Mouse (Mus musculus) urinary bladder, postnatal 4 days (tissue): ENCODE measurements around the gene Tmod1.

Experiments
- DNase-seq, 2 experiments: peaks; one replicate each; pipeline ENCODE4 v3.0.0; 2021 to 2022; ENCODE audit warnings: low spot score in 2 of 2

Gene Tmod1

DNA sequence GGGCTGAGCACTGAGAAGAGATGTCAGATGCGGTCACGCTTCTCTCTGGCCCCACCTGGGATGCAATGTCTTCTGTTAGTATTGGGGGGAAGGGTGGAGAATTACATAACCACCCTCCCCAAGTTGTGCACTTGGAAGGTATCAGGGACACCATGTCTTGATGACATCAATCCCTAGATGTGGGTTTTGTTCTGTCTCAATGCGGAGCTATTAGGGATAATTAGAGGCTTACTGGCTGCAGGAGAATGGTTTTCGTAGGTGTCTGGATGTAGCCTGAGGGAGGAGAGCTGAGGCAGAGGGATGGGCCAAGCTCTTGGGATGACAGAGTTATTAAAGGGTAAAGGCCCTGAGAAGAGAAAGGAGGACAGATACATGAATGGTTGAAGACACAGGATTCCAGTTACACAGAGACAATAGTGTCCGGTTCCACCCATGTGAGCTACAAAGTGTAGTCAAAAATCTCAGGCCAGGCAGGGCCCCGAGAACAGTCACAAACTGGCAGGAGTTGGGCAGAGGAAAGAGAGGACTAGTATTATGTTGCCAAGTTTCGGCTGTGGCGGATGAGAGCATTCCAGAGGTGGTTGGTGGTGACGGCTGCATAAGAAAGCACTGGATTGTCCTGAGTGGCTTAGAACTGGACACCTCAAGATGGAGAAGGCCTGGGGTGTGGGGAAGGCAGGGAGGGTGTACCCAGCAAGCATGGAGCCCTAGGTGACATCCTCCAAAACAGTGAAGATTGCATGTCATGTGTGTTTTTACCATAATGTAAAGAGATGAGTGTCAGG, 14.8 kb downstream of the Tmod1 start:
- no peak for DNase-seq

GRCm38 (mm10) chr4:46056163-46056562, 17.4 kb downstream of the Tmod1 start:
- DNase-seq, result no peak

DNA sequence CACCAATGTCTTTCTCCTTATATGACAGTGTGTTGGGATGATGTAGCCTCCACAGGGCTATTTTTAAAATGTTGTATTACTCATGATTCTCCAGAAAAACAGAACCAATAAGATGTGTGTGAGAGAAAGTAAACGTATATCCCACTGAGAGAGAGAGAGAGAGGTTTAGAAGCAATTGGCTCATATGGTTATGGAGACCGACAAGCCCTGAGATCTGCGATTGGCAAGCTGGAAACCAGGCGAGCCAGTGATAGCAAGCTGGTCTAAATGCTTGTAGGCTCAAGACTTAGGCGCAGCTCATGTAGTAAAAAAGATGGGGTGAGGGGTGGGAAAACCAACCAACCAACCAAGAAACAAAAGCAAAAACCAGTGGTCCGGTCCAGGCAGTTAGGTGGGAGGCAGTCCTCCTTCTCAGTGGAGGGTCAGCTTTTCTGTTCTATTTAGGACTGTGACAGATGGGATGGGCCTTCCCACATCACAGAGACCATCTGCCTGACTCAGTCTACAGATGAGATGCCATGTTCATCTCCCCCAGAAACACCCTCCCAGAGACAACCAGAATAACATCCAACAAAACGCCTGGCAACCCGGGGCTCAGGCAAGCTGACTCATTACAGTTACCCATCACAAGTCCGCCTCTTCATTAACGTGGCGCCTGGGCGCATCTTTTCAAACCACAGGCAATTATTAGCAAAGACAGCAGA, 22.7 kb downstream of the Tmod1 start:
- no peak for DNase-seq

GRCm38 (mm10) chr4:46063841-46064240, 25.1 kb downstream of the Tmod1 start:
- no peak for DNase-seq

DNA sequence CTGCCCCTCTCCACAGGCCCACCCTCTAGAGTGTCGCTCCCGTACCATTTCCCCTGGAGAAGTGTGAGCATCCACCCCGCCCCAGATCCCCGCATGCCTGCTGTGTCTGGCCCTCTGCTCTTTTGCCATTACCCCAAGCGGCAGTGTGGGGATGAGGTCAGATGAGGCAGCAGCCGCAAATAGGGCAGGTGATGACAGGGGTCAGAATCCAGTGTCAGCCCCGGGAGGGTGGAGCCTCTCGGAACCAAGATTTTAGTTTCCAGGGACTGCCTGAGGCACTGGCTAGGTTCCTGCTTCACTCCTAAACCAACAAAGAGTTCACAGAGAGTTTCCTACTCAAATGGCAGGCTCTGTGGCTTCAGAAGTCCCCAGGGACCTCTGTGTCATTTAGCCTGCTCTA, 25.5 kb downstream of the Tmod1 start:
- DNase-seq, result no peak

DNA sequence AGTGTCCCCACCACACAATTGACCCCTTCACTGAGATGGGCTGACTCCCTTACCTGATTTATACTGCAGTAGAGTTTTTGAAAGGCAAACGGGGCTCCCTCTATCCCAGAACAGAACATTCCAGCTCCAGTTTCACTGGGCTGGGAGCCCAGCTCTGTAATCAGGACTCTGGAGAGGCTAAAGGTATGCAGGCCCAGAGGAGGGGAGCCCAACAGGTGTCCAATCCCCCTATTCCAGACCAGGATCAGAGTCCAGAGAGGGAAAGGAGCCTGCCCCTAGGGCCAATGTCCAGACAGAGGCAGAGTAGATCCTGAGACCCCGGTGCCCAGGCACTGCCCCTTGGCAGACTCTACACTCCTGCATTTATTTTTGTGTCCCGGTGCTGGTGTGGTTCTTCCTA, 26.2 kb downstream of the Tmod1 start:
- DNase-seq, result no peak

- DNase-seq, result no peak
Observed at GRCm38 (mm10) chr4:46065695-46066340, 27.1 kb downstream of the Tmod1 start.

GRCm38 (mm10) chr4:46068060-46068459, 29.3 kb downstream of the Tmod1 start:
- no peak for DNase-seq

- no peak for DNase-seq
Observed at GRCm38 (mm10) chr4:46068573-46068972, 29.8 kb downstream of the Tmod1 start.

- no peak for DNase-seq
Observed at GRCm38 (mm10) chr4:46069851-46070482, 31.2 kb downstream of the Tmod1 start.

- DNase-seq, result no peak
Observed at GRCm38 (mm10) chr4:46072631-46073030, 33.9 kb downstream of the Tmod1 start.

GRCm38 (mm10) chr4:46073736-46074135, 35.0 kb downstream of the Tmod1 start:
- no peak for DNase-seq

- no peak for DNase-seq
Observed at GRCm38 (mm10) chr4:46075664-46076063, 36.9 kb downstream of the Tmod1 start.

GRCm38 (mm10) chr4:46076892-46077291, 38.2 kb downstream of the Tmod1 start:
- DNase-seq, result no peak

DNA sequence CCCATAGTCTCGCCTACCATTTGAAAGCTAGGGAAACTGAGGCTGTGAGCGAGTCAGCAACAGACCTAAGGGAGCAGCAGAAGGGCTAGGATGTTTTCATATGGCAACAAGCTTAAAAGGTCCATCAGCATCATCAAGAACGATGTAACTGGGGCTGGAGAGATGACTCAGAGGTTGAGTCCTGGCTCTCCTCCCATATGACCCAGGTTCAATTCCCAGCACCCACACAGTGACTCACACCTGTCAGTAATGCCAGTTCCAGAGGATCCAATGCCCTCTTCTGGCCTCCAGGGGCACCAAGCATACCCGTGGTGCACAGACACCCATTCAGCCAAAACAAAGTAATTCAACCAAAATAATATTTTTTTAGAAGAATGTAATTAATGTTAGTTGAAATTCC, 41.5 kb downstream of the Tmod1 start:
- no peak for DNase-seq

GRCm38 (mm10) chr4:46082555-46082954, 43.8 kb downstream of the Tmod1 start:
- no peak for DNase-seq

GRCm38 (mm10) chr4:46084416-46085172, 45.9 kb downstream of the Tmod1 start:
- no peak for DNase-seq

DNA sequence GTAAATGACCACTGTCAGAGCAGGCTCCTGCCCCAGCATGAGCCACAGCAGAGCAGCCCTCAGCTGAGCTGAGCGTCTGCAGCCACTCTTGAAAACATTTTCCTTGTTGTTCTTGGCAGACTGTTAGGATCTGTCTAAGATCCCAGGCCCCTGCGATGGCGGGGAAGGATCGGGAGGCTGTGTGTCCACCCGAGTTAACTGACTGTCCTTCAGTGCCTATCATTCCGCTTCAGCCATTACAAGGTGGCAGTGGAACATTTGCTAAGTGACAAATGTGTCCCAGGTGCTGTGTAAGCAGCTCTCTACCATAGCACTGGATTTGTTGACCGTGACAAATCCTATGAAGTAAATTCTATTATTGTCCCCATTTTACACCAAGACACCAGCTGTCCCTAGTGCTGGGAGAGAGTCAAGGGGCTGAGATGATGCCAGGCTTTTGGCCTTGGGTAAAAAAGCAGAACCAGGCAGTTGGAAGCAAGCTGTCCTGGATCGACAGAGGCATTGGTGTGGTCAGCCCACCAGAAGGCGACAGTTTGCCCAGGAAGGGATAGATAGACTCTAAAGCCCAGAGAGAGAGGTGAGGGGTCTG, 46.6 kb downstream of the Tmod1 start:
- DNase-seq, result no peak

DNA sequence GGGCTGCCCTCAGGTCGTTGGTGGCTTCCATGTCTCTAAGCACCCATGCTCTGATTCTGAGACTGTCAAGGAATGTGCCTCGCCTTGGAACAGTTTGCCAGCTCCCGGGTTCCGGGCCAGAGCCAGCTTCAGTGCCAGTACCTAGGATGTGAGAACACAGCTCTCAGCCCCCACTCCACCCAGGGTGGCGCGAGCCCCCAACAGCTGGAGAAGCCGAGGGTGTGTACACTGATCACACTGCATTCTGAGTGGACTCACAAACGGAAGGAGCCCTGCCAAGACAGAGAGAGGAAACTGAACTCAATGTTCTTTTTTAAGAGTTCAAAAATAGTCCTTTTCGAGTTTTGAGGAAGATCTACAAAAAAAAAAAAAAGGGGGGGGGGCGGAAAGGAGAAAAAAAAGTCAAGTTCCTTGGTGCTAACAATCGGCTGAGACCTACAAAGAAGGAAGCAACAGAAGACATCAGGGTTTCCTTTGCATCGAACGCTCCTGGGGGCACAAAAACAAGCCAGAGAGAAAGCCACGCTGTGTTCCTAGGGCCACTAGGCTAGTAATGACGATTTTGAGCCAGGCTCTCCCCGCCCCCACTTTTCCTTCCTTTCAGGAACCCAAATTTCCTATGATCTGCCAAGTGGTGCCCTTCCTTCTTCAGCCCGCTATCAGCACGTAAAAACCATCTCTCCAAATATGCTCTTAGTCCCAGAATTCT, 48.1 kb downstream of the Tmod1 start:
- DNase-seq, result peak in 1 of 2 experiments; percentile 34

- DNase-seq, result no peak
Observed at GRCm38 (mm10) chr4:46087427-46087771, 48.7 kb downstream of the Tmod1 start.

- peak in 1 of 2 experiments; percentile 39 for DNase-seq
Observed at GRCm38 (mm10) chr4:46087852-46088251, 49.1 kb downstream of the Tmod1 start.
